Mouse (Mus musculus) heart, embryonic 16.5 days (tissue): Measurements from ENCODE around the gene Hoxd3. TPM values are rescaled to one million over a fixed set of nuclear protein-coding genes. Genes with fewer than 3 reads are reported as not detected.
A peak's percentile ranks its signal among the peaks of the same experiment; 100 is the strongest.

ENCODE experiments used
- ATAC-seq: fragments of 200-750 bp; cut with Nextera tagmentation; replicated peaks from 2 replicates; pipeline ENCODE4 v1.8.0; 2017; ENCODE audit warnings: moderate number of reproducible peaks; ENCODE audit not compliant: insufficient read depth, low FRiP score; ENCODE audit errors: extremely low read depth
- H3K27ac ChIP-seq: fragments of 300-500 bp; sonication (generic); 2 replicates; pipeline ENCODE4 v1.5.1; 2014; ENCODE audit warnings: mild to moderate bottlenecking, low read length, control low read depth, moderate library complexity
- H3K27me3 ChIP-seq: fragments of 300-500 bp; sonication (generic); 2 replicates; pipeline ENCODE4 v1.6.1; 2014; ENCODE audit warnings: low read length, mixed read lengths; ENCODE audit not compliant: control insufficient read depth, insufficient read depth
- H3K36me3 ChIP-seq: fragments of 300-500 bp; sonication (generic); 2 replicates; pipeline ENCODE4 v1.6.1; 2014; ENCODE audit not compliant: control insufficient read depth, insufficient read depth
- H3K4me1 ChIP-seq: fragments of 300-500 bp; sonication (generic); 2 replicates; pipeline ENCODE4 v1.6.1; 2014; ENCODE audit warnings: low read length, mixed read lengths; ENCODE audit not compliant: control insufficient read depth, insufficient read depth
- H3K4me2 ChIP-seq: fragments of 300-500 bp; sonication (generic); 2 replicates; pipeline ENCODE4 v1.6.1; 2014; ENCODE audit warnings: low read depth, mild to moderate bottlenecking, control low read depth, low read length
- H3K4me3 ChIP-seq: fragments of 300-500 bp; sonication (generic); 2 replicates; pipeline ENCODE4 v1.5.1; 2014; ENCODE audit warnings: mild to moderate bottlenecking, control low read depth, low read length
- H3K9ac ChIP-seq: fragments of 300-500 bp; sonication (generic); 2 replicates; pipeline ENCODE4 v1.6.1; 2014; ENCODE audit warnings: low read length, control low read depth
- H3K9me3 ChIP-seq: fragments of 300-500 bp; sonication (generic); replicated peaks from 2 replicates; pipeline ENCODE4 v1.6.1; 2016; ENCODE audit warnings: low read length; ENCODE audit not compliant: control insufficient read depth
- WGBS: fragments of 180-500 bp; shearing (Covaris S2); extraction: QIAGEN DNeasy Blood & Tissue Kit; methylation state at CpG from one replicate; pipeline ENCODE4 v1.1.7; 2014; 5-methylcytosine and 5-hydroxymethylcytosine counted together
- polyA plus RNA-seq: library from polyadenylated mRNA; unstranded; fragments of >200 nt; fragmentation: Nextera tagmentation; extraction: Ambion mirVana; gene quantifications from 2 replicates; pipeline ENCODE4 v1.2.1, GENCODE M21; 2015

Hoxd3 gene
- polyA plus RNA-seq, 1 experiment from 2014 or later = 0.66 TPM

- peaks cover 14% of the 10 kb centered on the region for H3K4me1 ChIP-seq
- 2% methylated on average over 3 of the region's 3 CpGs for WGBS
- H3K9ac ChIP-seq = no peak overlapping the region
These were observed 41.0 kb upstream of the Hoxd3 start for GRCm38 (mm10) chr2:74670632-74671188.

GRCm38 (mm10) chr2:74671847-74672246 is 39.9 kb upstream of the Hoxd3 start:
- Histone ChIP-seq H3K4me2 (peak overlapping the region; percentile 64; the same call in 1 of the 2 replicates), H3K27ac (no peak overlapping the region)
- 16% methylated on average over 5 of the region's 5 CpGs for WGBS

More at GRCm38 (mm10) chr2:74670632-74671188, 41.0 kb upstream of the Hoxd3 start:
- Histone ChIP-seq H3K4me3 (no peak overlapping the region), H3K27ac (no peak overlapping the region), H3K4me2 (no peak overlapping the region), H3K9me3 (no peaks in the 10 kb centered on the region), H3K36me3 (no peaks in the 10 kb centered on the region), H3K27me3 (peaks cover 95% of the 10 kb centered on the region)
- ATAC-seq = no peak

GRCm38 (mm10) chr2:74672481-74673362 is 39.0 kb upstream of the Hoxd3 start:
- ATAC-seq = peak; percentile 59; the same call in 1 of the 2 replicates
- H3K9ac ChIP-seq = no peak overlapping the region

More at GRCm38 (mm10) chr2:74671847-74672246, 39.9 kb upstream of the Hoxd3 start:
- Histone ChIP-seq H3K36me3 (no peaks in the 10 kb centered on the region), H3K9me3 (no peaks in the 10 kb centered on the region), H3K27me3 (peaks cover 97% of the 10 kb centered on the region), H3K9ac (no peak overlapping the region), H3K4me3 (peak overlapping the region; percentile 8; the same call in 1 of the 2 replicates), H3K4me1 (peaks cover 14% of the 10 kb centered on the region)
- no peak for ATAC-seq

GRCm38 (mm10) chr2:74673835-74674425 is 37.8 kb upstream of the Hoxd3 start:
- 4% methylated on average over 24 of the region's 24 CpGs for whole genome bisulfite sequencing
- H3K9ac ChIP-seq = no peak overlapping the region
- no peak overlapping the region for H3K4me2 ChIP-seq
- no peak for ATAC-seq
- peaks cover 3% of the 10 kb centered on the region; the same call in 1 of the 2 replicates for H3K4me1 ChIP-seq
- peaks cover 97% of the 10 kb centered on the region for H3K27me3 ChIP-seq
- no peak overlapping the region for H3K4me3 ChIP-seq
- H3K9me3 ChIP-seq = no peaks in the 10 kb centered on the region
- H3K36me3 ChIP-seq = no peaks in the 10 kb centered on the region
- no peak overlapping the region for H3K27ac ChIP-seq

More at GRCm38 (mm10) chr2:74672481-74673362, 39.0 kb upstream of the Hoxd3 start:
- no peaks in the 10 kb centered on the region for H3K9me3 ChIP-seq
- peak overlapping the region; percentile 64 for H3K4me2 ChIP-seq
- H3K27me3 ChIP-seq = peaks cover 98% of the 10 kb centered on the region
- H3K4me1 ChIP-seq = peaks cover 13% of the 10 kb centered on the region
- WGBS = 7% methylated on average over 40 of the region's 40 CpGs
- peak overlapping the region; percentile 41 for H3K4me3 ChIP-seq
- no peaks in the 10 kb centered on the region for H3K36me3 ChIP-seq
- no peak overlapping the region for H3K27ac ChIP-seq

- no peak within 1 kb of the TSS for H3K4me2 ChIP-seq
- no peaks in the 10 kb centered on the region for H3K36me3 ChIP-seq
- H3K9ac ChIP-seq = no peak within 1 kb of the TSS
- H3K27me3 ChIP-seq = peaks cover 97% of the 10 kb centered on the region
- no peak within 1 kb of the TSS for H3K27ac ChIP-seq
- no peak within 1 kb of the TSS for H3K4me3 ChIP-seq
- peaks cover 3% of the 10 kb centered on the region; the same call in 1 of the 2 replicates for H3K4me1 ChIP-seq
- whole genome bisulfite sequencing = 2% methylated on average over 47 of the region's 47 CpGs
- no peak for ATAC-seq
- H3K9me3 ChIP-seq = no peaks in the 10 kb centered on the region
These were observed 36.7 kb upstream of the Hoxd3 start, which contains the start of gene Hoxd12 for GRCm38 (mm10) chr2:74674881-74675665. TSS of gene Hoxd12 (plus strand) at chr2:74675013.

GRCm38 (mm10) chr2:74675666-74676282 is 36.0 kb upstream of the Hoxd3 start:
- no peaks in the 10 kb centered on the region for H3K36me3 ChIP-seq
- H3K4me3 ChIP-seq = no peak overlapping the region
- H3K4me2 ChIP-seq = no peak overlapping the region
- H3K27ac ChIP-seq = no peak overlapping the region
- peaks cover 3% of the 10 kb centered on the region; the same call in 1 of the 2 replicates for H3K4me1 ChIP-seq
- H3K9me3 ChIP-seq = no peaks in the 10 kb centered on the region
- WGBS = 8% methylated on average over 24 of the region's 24 CpGs
- no peak for ATAC-seq
- H3K9ac ChIP-seq = no peak overlapping the region
- H3K27me3 ChIP-seq = peaks cover 100% of the 10 kb centered on the region

GRCm38 (mm10) chr2:74676376-74677052 is 35.2 kb upstream of the Hoxd3 start:
- Histone ChIP-seq H3K9me3 (no peaks in the 10 kb centered on the region), H3K9ac (no peak overlapping the region), H3K36me3 (no peaks in the 10 kb centered on the region), H3K27me3 (peaks cover 100% of the 10 kb centered on the region), H3K4me2 (no peak overlapping the region), H3K4me1 (peaks cover 3% of the 10 kb centered on the region; the same call in 1 of the 2 replicates), H3K4me3 (no peak overlapping the region), H3K27ac (no peak overlapping the region)
- ATAC-seq = no peak
- 6% methylated on average over 9 of the region's 9 CpGs for WGBS

- Histone ChIP-seq H3K36me3 (no peaks in the 10 kb centered on the region), H3K9ac (no peak overlapping the region), H3K4me1 (peaks cover 3% of the 10 kb centered on the region; the same call in 1 of the 2 replicates), H3K9me3 (no peaks in the 10 kb centered on the region), H3K4me3 (no peak overlapping the region), H3K4me2 (no peak overlapping the region), H3K27ac (no peak overlapping the region), H3K27me3 (peaks cover 100% of the 10 kb centered on the region)
- 22% methylated on average over 2 of the region's 2 CpGs for WGBS
- ATAC-seq = no peak
These were observed 34.6 kb upstream of the Hoxd3 start for GRCm38 (mm10) chr2:74677106-74677505.
